ENCODE assay signal across 19 mouse cellular contexts in genomic region chrX:68043990-68044740, GRCm38 (mm10).
A peak's percentile ranks its signal among the peaks of the same experiment; 100 is the strongest.
DNase-seq lines count a peak whose midpoint lies in the region; ATAC-seq lines count a peak whose summit lies in the region.
"Had no signal": no experiment of that assay in that cellular context is flagged by ENCODE, and none has a peak within 500 bp of the region (broad histone marks: within the 10 kb centered on the region; RNA-seq: fewer than 3 reads in every experiment).

No protein-coding gene starts in this region.

- peak overlapping the region; percentile 84 for H3K4me3 ChIP-seq in megakaryocyte, embryonic 14.5 days (replicated peaks)
- H3K4me3 ChIP-seq: embryonic facial prominence, embryonic 12.5 days; hindbrain, embryonic 10.5 days; midbrain, embryonic 13.5 days; neural tube, embryonic 15.5 days had no signal

- no peaks in the 10 kb centered on the region for H3K9me3 ChIP-seq in megakaryocyte, embryonic 14.5 days
- H3K9me3 ChIP-seq: embryonic facial prominence, embryonic 12.5 days; hindbrain, embryonic 10.5 days; midbrain, embryonic 13.5 days; neural tube, embryonic 15.5 days had no signal

- DNase-seq in heart, adult 8-10 months (ENCODE audit: low spot score) = peak; percentile 5
- no peak for DNase-seq in heart, postnatal 25 days (ENCODE audit: low spot score)
- DNase-seq in Muller cell, postnatal 12 days (ENCODE audit: inconsistent ontology term) = peak; percentile 8
- no peak for DNase-seq in left cerebral cortex, postnatal 14 days (ENCODE audit: low spot score in 2 of 2)
- no peak for DNase-seq in cerebellum, adult 11 months
- DNase-seq: cerebellum, adult 9-11 months; gastrocnemius, postnatal 36 days; right cerebral cortex, postnatal 4 days; thymus, adult 2 months had no signal

- H3K4me1 ChIP-seq in megakaryocyte, embryonic 14.5 days = no peaks in the 10 kb centered on the region
- H3K4me1 ChIP-seq: embryonic facial prominence, embryonic 12.5 days; hindbrain, embryonic 10.5 days; midbrain, embryonic 13.5 days; neural tube, embryonic 15.5 days had no signal

- H3K27me3 ChIP-seq in megakaryocyte, embryonic 14.5 days (replicated peaks) = no peaks in the 10 kb centered on the region
- H3K27me3 ChIP-seq: embryonic facial prominence, embryonic 12.5 days; midbrain, embryonic 13.5 days; neural tube, embryonic 15.5 days had no signal

- ATAC-seq in megakaryocyte, adult 5-6 weeks (ENCODE audit: poor library complexity, severe bottlenecking) = no peak
- ATAC-seq: forebrain, embryonic 14.5 days; hindbrain, postnatal 0 days; intestine, postnatal 0 days; lung, postnatal 0 days; midbrain, embryonic 13.5 days had no signal

- intact Hi-C loops in heart, postnatal 25 days (cut with DNase I) = no loop called here
- intact Hi-C loops in left cerebral cortex, postnatal 14 days (cut with DNase I) = no loop called here

- no peaks in the 10 kb centered on the region for H3K36me3 ChIP-seq in megakaryocyte, embryonic 14.5 days (replicated peaks; ENCODE audit: low read length)
- H3K36me3 ChIP-seq: embryonic facial prominence, embryonic 12.5 days; hindbrain, embryonic 10.5 days; midbrain, embryonic 13.5 days; neural tube, embryonic 15.5 days had no signal

Comparison
In these comparisons a context has a peak if more than half of its experiments do, and no peak if none do; other contexts are left out.
1. DNase-seq: peak in heart, adult 8-10 months (single experiment) and Muller cell, postnatal 12 days (single experiment); none in heart, postnatal 25 days (single experiment), left cerebral cortex, postnatal 14 days (0 of 2) and cerebellum, adult 11 months (single experiment).